Mouse (Mus musculus) erythroid progenitor cell, adult 5-6 weeks (primary cell): Measurements from ENCODE around the gene Ndufaf8. TPM values are rescaled to one million over a fixed set of nuclear protein-coding genes. Genes with fewer than 3 reads are reported as not detected.

Experiments used
- ATAC-seq: replicated peaks from 2 replicates; pipeline ENCODE4 v1.8.0; 2016; ENCODE audit warnings: moderate number of reproducible peaks, mild to moderate bottlenecking, moderate TSS enrichment, inconsistent platforms; ENCODE audit not compliant: poor library complexity, low FRiP score, severe bottlenecking
- total RNA-seq, 2 experiments: library from RNA; stranded (forward) in 1 of 2; stranded (reverse) in 1 of 2; fragments of 150-400 nt in 1 of 2; fragments of 186-747, 209-891 nt in 1 of 2; gene quantifications; 2 replicates each; pipeline versions ENCODE4 v1.2.3 to v1.2.4; 2015 to 2017; ENCODE audit warnings: low replicate concordance in 2 of 2

The Ndufaf8 gene
- total RNA-seq, 2 experiments from 2014 or later: not detected

GRCm38 (mm10) chr11:120080282-120080681, 18.4 kb upstream of the Ndufaf8 start:
- ATAC-seq: no peak

GRCm38 (mm10) chr11:120085891-120086627, 12.7 kb upstream of the Ndufaf8 start:
- ATAC-seq: 0 out of 2 replicates have a peak, but pooled peaks have one; percentile 16

GRCm38 (mm10) chr11:120086702-120087152, 12.0 kb upstream of the Ndufaf8 start, which contains the start of gene Cep131:
Cep131 (minus strand) TSS chr11:120086827.
- peak; percentile 97 for ATAC-seq

- no peak for ATAC-seq
Measured at GRCm38 (mm10) chr11:120090661-120091060, 8.1 kb upstream of the Ndufaf8 start.

- ATAC-seq: no peak
Measured at GRCm38 (mm10) chr11:120092817-120093591, 5.7 kb upstream of the Ndufaf8 start.

- ATAC-seq: no peak
Measured at GRCm38 (mm10) chr11:120101036-120101435, 2.3 kb downstream of the Ndufaf8 start.

- ATAC-seq: no peak
Measured at GRCm38 (mm10) chr11:120103431-120103997, 4.8 kb downstream of the Ndufaf8 start.

- no peak for ATAC-seq
Measured at GRCm38 (mm10) chr11:120107026-120107425, 8.3 kb downstream of the Ndufaf8 start.

- no peak for ATAC-seq
Measured at GRCm38 (mm10) chr11:120107796-120108195, 9.1 kb downstream of the Ndufaf8 start.

GRCm38 (mm10) chr11:120109558-120110210, 11.0 kb downstream of the Ndufaf8 start:
- no peak for ATAC-seq

- no peak for ATAC-seq
Measured at GRCm38 (mm10) chr11:120110554-120110953, 11.8 kb downstream of the Ndufaf8 start.

- ATAC-seq: peak; percentile 59; the same call in 1 of the 2 replicates
Measured at GRCm38 (mm10) chr11:120111033-120111432, 12.3 kb downstream of the Ndufaf8 start.

GRCm38 (mm10) chr11:120112136-120112535, 13.4 kb downstream of the Ndufaf8 start:
- no peak for ATAC-seq

- no peak for ATAC-seq
Measured at GRCm38 (mm10) chr11:120114488-120115215, 15.9 kb downstream of the Ndufaf8 start.

- ATAC-seq: no peak
Measured at GRCm38 (mm10) chr11:120117626-120118025, 18.9 kb downstream of the Ndufaf8 start.

- ATAC-seq: no peak
Measured at GRCm38 (mm10) chr11:120119108-120119507, 20.4 kb downstream of the Ndufaf8 start.

GRCm38 (mm10) chr11:120119936-120120541, 21.3 kb downstream of the Ndufaf8 start:
- no peak for ATAC-seq

GRCm38 (mm10) chr11:120120642-120121420, 22.1 kb downstream of the Ndufaf8 start:
- ATAC-seq: 0 out of 2 replicates have a peak, but pooled peaks have one; percentile 12
